Mouse (Mus musculus): Measurements from ENCODE around the gene Gm5624. TPM values are rescaled to one million over a fixed set of nuclear protein-coding genes. Genes with fewer than 3 reads are reported as not detected.
"Not testable (repeated sequence)": the region's sequence is repeated elsewhere in the genome, so short reads cannot be mapped to it uniquely, and the experiment has no call there.

Gene Gm5624
- not detected in 2 replicates for polyA plus RNA-seq (2016; fragmentation: Nextera tagmentation; extraction: Ambion mirVana)

GRCm38 (mm10) chr14:44627737-44628136, at the start of gene Gm5624:
Gene Gm5624 (minus strand): TSS chr14:44627938.
- 89% methylated on average over 4 of the region's 4 CpGs for WGBS
- not testable (repeated sequence) for H3K4me1 ChIP-seq; H3K9me3 ChIP-seq (replicated peaks); H3K36me3 ChIP-seq; H3K27me3 ChIP-seq (ENCODE audit: low read depth, poor library complexity, severe bottlenecking); H3K27ac ChIP-seq; DNase-seq (ENCODE audit: low spot score); H3K4me3 ChIP-seq

- not testable (repeated sequence) for H3K36me3 ChIP-seq; H3K4me3 ChIP-seq; H3K4me1 ChIP-seq; H3K27me3 ChIP-seq (ENCODE audit: low read depth, poor library complexity, severe bottlenecking); H3K27ac ChIP-seq; H3K9me3 ChIP-seq (replicated peaks); DNase-seq (ENCODE audit: low spot score)
- 85% methylated on average over 2 of the region's 2 CpGs for WGBS
These were observed 36.0 kb downstream of the Gm5624 start for GRCm38 (mm10) chr14:44591765-44592164.

DNA sequence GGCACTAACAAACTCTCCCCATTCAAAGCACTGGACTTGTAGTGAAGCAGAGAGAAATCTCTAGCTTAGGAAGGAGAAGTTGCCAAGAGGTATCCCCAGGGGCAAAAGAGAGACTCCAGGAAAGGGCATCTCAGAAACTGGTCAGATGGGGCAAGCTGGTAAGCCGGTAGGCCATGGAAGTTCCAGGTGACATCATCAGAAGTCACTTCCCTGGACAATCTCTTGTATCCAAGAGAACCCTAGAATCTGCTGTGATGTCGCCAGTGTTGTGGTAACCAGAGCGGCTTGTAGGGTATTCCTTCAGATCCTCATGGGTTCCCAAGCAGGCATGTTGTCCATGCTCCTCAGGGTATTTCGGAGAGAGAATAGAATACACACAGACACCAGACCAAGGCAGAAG, 44.9 kb downstream of the Gm5624 start, which contains the start of gene Gm8247:
TSS of gene Gm8247 (plus strand) at position 301 of the 400 bp plus-strand sequence.
- not testable (repeated sequence) for H3K4me1 ChIP-seq; H3K36me3 ChIP-seq; H3K4me3 ChIP-seq; H3K27me3 ChIP-seq (ENCODE audit: low read depth, poor library complexity, severe bottlenecking); H3K9me3 ChIP-seq (replicated peaks); H3K27ac ChIP-seq; DNase-seq (ENCODE audit: low spot score)
- WGBS, result 92% methylated on average over 4 of the region's 4 CpGs

DNA sequence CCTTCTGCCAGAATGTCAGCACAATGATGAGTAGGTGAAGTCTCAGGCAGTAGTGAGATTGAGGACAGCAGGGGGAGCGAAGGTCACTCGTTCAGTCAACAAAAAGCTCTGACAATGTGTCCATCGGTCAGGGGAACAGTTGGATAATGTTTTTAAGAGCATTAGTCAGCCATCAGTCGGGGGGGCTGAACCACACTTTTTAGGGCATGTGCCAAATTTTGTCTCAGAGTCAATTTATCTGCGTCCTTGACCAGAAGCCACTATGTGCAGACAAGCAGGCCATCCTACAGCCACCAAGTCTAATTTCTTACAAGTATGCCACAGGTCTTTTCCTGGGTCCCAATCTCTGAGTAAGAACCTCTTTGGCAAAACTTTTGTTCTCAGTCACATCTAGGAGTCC, 79.8 kb downstream of the Gm5624 start:
- H3K4me1 ChIP-seq; H3K9me3 ChIP-seq (replicated peaks); DNase-seq (ENCODE audit: low spot score); H3K36me3 ChIP-seq; H3K27me3 ChIP-seq (ENCODE audit: low read depth, poor library complexity, severe bottlenecking); H3K4me3 ChIP-seq; H3K27ac ChIP-seq: not testable (repeated sequence)
- WGBS, result 88% methylated on average over 5 of the region's 5 CpGs

- not testable (repeated sequence) for H3K27me3 ChIP-seq (ENCODE audit: low read depth, poor library complexity, severe bottlenecking); H3K9me3 ChIP-seq (replicated peaks); DNase-seq (ENCODE audit: low spot score); H3K4me1 ChIP-seq; H3K36me3 ChIP-seq; H3K4me3 ChIP-seq; H3K27ac ChIP-seq
- WGBS, result 88% methylated on average over 5 of the region's 5 CpGs
These were observed 109.8 kb downstream of the Gm5624 start, which contains the start of gene Gm17093 for GRCm38 (mm10) chr14:44517976-44518375. Gene Gm17093 (plus strand): TSS chr14:44518276.

Other genes with a start within 250 kb of the Gm5624 start
- gene Gm3371, start 217.2 kb downstream of the Gm5624 start, polyA plus RNA-seq (2016; fragmentation: Nextera tagmentation; extraction: Ambion mirVana), result not detected in 2 replicates
- not detected in 2 replicates for gene Gm8232, start 194.3 kb downstream of the Gm5624 start, polyA plus RNA-seq (2016; fragmentation: Nextera tagmentation; extraction: Ambion mirVana)
- not detected in 2 replicates for gene BC061237, start 135.5 kb downstream of the Gm5624 start, polyA plus RNA-seq (2016; fragmentation: Nextera tagmentation; extraction: Ambion mirVana)
- not detected in 2 replicates for gene Gm17093, start 109.7 kb downstream of the Gm5624 start, polyA plus RNA-seq (2016; fragmentation: Nextera tagmentation; extraction: Ambion mirVana)
- not detected in 2 replicates for gene Gm8247, start 44.8 kb downstream of the Gm5624 start, polyA plus RNA-seq (2016; fragmentation: Nextera tagmentation; extraction: Ambion mirVana)
- gene Gm8257, start 78.5 kb upstream of the Gm5624 start, polyA plus RNA-seq (2016; fragmentation: Nextera tagmentation; extraction: Ambion mirVana), result not detected in 2 replicates
- gene Gm8267, start 122.4 kb upstream of the Gm5624 start, polyA plus RNA-seq (2016; fragmentation: Nextera tagmentation; extraction: Ambion mirVana), result not detected in 2 replicates
- gene Ptgdr, start 231.4 kb upstream of the Gm5624 start, polyA plus RNA-seq (2016; fragmentation: Nextera tagmentation; extraction: Ambion mirVana), result 0.05 TPM in 1 of 2 replicates, not detected in the other